Mouse (Mus musculus) liver, adult (tissue): Measurements from ENCODE around the gene Mdga1.

Experiments used
- GATA4 ChIP-seq: IDR thresholded peaks from 2 replicates; pipeline ENCODE4 v1.6.1; 2014; ENCODE audit warnings: mild to moderate bottlenecking, low read length; ENCODE audit not compliant: insufficient replicate concordance

The Mdga1 gene

DNA sequence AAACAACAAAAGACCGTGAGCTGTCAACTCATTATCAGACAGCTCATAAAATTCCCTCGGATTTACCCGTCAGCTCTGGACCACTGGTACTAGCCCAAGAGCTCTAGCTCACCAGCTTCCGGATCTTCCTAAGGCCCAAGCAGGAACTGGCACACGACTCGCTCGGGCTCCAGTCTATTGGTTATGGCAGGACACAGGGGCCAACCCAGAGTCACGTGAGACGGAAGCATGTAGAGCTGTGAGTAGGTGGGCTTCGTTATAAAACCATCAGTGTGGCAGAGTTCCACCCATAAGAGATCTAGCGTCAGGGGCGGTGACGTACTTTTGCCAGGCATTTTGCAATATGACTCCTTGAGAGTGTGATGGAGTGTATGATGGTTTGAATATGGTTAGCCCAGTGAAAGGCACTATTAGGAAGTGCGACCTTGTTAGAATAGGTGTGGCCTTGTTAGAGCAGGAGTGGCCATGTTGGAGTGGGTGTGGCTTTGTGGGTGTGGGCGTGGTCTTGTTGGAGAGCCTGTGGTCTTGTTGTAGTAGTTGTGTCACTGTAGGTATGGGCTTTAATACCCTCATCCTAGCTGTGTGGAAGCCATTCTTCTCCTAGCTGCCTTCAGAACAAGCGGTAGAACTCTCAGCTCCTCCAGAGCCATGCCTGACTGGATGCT is 56.5 kb downstream of the Mdga1 start:
- no peak for TF ChIP-seq GATA4

GRCm38 (mm10) chr17:29912733-29913132 is 57.2 kb downstream of the Mdga1 start:
- no peak for TF ChIP-seq GATA4

GRCm38 (mm10) chr17:29909031-29909430 is 60.9 kb downstream of the Mdga1 start:
- TF ChIP-seq GATA4: no peak

GRCm38 (mm10) chr17:29904694-29905093 is 65.2 kb downstream of the Mdga1 start:
- TF ChIP-seq GATA4: no peak

- TF ChIP-seq GATA4: no peak
These were observed 67.3 kb downstream of the Mdga1 start for GRCm38 (mm10) chr17:29902406-29903155.

- no peak for TF ChIP-seq GATA4
These were observed 69.6 kb downstream of the Mdga1 start for GRCm38 (mm10) chr17:29900289-29900688.

DNA sequence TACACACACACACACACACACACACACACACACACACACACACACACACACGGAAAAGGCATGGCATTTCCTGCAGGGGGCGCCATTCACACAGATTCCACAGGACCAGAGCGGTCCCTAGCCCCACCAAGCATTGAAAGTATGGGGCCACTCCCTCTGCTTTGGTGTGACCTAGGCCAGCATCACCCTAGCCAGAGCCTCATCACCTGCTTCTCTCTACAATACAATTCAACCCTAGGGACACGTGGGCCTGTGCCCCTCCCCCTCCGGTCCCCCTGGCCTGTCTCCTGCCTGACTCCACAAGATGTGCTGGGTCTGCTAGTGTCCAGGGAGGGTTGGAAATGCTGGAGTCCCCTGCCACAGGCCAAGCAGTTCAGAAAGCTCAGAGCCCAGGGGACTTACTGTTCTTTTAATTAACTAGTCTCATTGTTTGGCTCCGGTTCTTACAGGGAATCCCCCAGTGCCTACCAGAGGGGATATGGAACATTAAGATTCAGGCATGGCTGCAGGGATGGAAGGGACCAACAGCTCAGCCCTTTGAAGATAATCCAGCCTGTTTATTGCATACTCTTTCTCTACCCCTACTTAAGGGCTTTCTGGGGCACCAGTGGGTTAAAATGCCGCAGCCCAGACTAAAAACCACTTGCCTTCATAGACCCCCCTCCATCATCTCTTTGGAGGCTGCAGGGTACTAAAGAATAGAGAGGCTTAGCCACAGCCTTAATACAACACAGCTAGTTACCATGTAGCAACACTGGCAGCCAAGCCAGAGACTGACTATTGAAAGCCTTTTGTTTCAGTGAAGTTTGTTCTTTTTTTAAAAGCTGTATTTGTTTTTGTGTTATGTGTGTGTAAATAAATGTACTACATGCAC is 73.5 kb downstream of the Mdga1 start:
- TF ChIP-seq GATA4: no peak

DNA sequence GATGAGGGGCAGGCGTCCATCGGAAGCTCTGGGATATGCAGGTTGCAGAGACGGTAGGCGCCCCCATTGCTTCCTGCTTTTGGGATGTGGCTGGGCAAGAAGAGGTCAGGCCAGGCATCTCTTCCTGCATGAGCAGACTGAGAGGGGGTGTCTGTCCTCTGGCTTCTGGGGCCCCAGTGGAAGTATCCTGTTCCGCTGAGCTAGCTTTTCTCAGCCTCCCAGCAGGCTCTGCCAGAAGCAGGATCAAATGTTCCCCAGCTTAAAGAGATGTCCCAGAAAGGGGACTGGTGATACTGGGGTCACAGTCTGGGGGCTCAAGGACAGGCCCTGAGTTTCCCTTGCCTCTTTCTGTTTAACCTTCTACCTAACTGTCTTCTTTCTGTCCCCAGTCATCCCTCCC is 74.3 kb downstream of the Mdga1 start:
- TF ChIP-seq GATA4: no peak

DNA sequence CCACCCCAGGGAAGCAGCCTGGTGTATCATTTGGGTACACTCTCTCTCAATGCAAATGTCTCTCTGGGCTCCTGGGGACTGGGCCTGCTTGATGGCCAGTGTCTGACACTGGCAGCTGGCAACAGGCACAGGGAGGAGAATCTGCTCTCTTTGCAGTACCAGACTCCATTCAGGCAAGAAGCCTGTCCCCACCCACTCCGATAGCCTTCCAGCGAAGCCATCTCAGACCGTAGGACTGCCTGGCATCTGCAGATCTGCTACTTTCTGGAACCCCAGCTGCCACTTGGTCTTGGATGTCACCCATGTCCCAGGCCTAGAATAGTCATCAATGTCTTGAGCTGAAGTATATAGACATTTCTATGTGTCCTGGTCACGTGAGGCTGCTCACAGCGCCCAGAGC is 74.9 kb downstream of the Mdga1 start:
- TF ChIP-seq GATA4: no peak

DNA sequence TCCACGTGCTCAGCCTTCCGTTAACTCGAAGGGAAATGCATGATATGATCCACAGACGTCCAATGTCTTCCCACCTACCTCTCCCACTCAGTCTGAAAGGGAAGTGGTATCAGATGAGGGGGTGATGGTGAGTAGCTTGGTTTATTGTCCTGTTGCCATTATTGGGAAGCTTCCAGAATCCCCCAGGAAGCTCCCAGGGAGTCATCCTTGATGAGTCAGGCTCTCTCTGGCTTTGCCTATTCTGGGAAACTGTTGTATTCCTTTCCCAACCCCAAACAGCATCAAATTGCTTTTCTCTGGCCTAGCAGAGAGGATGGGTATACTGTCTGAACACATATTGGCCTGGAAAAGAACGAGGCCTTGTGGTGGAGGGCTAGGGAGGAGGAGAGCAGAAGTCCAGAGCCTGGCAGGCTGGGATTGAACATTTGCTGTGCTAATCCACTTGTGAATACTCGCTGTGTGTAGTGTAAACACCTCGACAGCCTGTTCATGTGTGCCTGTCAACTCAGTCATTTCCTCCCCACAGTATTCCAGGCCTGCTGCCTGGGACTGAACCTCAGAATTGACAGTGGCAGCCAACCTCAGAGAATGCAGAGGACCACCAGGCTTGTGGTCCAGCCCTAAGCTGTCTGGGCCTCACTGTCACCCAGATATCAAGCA is 79.3 kb downstream of the Mdga1 start:
- no peak for TF ChIP-seq GATA4

DNA sequence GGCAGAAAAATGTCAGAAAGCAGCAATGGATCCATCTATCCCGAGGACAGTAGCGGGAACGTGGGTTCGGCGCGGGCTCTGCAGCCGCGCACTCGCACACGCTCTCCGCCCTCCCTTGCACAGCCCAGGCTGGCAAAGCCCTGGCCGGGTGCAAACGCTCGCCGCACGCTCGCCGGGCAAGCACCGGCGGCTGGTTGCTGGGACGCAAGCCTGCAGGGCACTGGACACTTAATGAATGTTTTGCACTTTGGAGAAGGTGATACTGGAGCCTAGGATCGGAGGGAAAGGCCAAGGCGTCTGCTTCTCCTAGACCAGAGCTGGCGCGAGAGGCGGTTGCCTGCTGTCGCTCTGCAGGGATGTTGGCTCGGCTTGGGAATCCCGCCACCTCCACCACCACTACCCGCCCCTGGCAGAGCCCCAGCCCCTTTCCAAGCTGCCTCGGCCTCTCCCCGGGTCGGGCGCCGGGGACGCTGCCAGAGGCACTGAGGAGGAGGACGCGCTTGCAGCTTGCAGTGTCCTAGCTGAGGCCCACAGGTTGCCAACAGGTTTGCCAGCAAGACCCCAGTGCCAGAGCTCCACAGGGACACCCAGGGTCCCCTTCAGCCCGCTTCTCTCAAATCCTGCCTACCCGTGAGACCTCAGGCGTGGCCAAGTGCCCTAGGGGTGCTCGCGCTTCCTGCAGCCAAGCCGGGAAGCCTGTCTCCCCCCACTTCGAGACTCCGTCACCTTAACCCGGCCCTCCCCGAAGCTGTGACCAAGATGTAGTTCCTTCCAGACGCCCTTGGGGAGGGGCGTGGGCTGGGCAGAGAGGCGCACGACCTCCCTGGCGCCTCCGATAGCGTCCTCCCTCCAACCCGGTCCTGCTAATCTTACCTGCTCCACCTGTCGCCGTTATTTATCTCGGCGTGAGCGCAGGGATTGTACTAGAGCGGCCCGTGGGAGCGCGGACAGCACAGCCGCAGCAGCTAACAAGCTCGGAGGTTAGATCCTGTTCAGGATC is 80.6 kb downstream of the Mdga1 start:
- no peak for TF ChIP-seq GATA4

- TF ChIP-seq GATA4: no peak
These were observed 81.7 kb downstream of the Mdga1 start for GRCm38 (mm10) chr17:29887881-29888826.
